20 mouse cellular contexts compared by ENCODE assay signal in genomic region chr2:150808381-150808780, GRCm38 (mm10). TPM values are rescaled to one million over a fixed set of nuclear protein-coding genes. Genes with fewer than 3 reads are reported as not detected.
DNase-seq lines count a peak whose midpoint lies in the region; ATAC-seq lines count a peak whose summit lies in the region.
"Had no signal": no experiment of that assay in that cellular context is flagged by ENCODE, and none has a peak within 500 bp of the region (broad histone marks: within the 10 kb centered on the region; RNA-seq: fewer than 3 reads in every experiment).

No protein-coding gene starts in this region.

- H3K9ac ChIP-seq in hindbrain, embryonic 16.5 days (ENCODE audit: low read depth, low read length) = no peak overlapping the region
- no peak overlapping the region for H3K9ac ChIP-seq in intestine, embryonic 15.5 days
- H3K9ac ChIP-seq: heart, embryonic 13.5 days; lung, embryonic 14.5 days; midbrain, embryonic 12.5 days had no signal

- 63% methylated on average over 6 of the region's 6 CpGs for WGBS in hindbrain, embryonic 16.5 days
- 92% methylated on average over 6 of the region's 6 CpGs for WGBS in intestine, embryonic 15.5 days

- no peaks in the 10 kb centered on the region for H3K4me1 ChIP-seq in hindbrain, embryonic 16.5 days (ENCODE audit: control insufficient read depth, insufficient read depth, low read depth, low read length)
- H3K4me1 ChIP-seq in intestine, embryonic 15.5 days (replicated peaks) = no peaks in the 10 kb centered on the region
- H3K4me1 ChIP-seq: heart, embryonic 13.5 days; limb, embryonic 10.5 days; midbrain, embryonic 12.5 days had no signal

- H3K27me3 ChIP-seq in hindbrain, embryonic 16.5 days (replicated peaks; ENCODE audit: control insufficient read depth, insufficient read depth, low read length) = no peaks in the 10 kb centered on the region
- H3K27me3 ChIP-seq in intestine, embryonic 15.5 days (replicated peaks) = no peaks in the 10 kb centered on the region
- H3K27me3 ChIP-seq: heart, embryonic 13.5 days; midbrain, embryonic 12.5 days had no signal

- peak; percentile 31 for DNase-seq in cerebellum, adult 9-11 months
- DNase-seq in cerebellum, adult 11 months = no peak
- DNase-seq in layer of hippocampus, postnatal 10 days (ENCODE audit: low spot score in 2 of 2) = peak; percentile 43 to 63
- no peak for DNase-seq in layer of hippocampus, adult 9-11 months
- peak; percentile 95 for DNase-seq in adipocyte (ENCODE audit: low spot score)
- no peak for DNase-seq in heart, postnatal 4 days
- DNase-seq: B cell, adult 2 months; cerebellum, postnatal 25 days; kidney, adult 18-20 months; kidney, postnatal 14 days; layer of hippocampus, postnatal 36 days; lung, embryonic 14.5 days; lung, postnatal 4 days; thymus, postnatal 25 days had no signal

- peaks cover 26% of the 10 kb centered on the region for H3K36me3 ChIP-seq in hindbrain, embryonic 16.5 days (ENCODE audit: control insufficient read depth, insufficient read depth, low read length)
- peaks cover 47% of the 10 kb centered on the region for H3K36me3 ChIP-seq in intestine, embryonic 15.5 days

- peak; percentile 94 for ATAC-seq in hindbrain, embryonic 16.5 days
- no peak for ATAC-seq in intestine, embryonic 15.5 days

- H3K4me2 ChIP-seq in hindbrain, embryonic 16.5 days (ENCODE audit: low read length) = no peak overlapping the region
- no peak overlapping the region for H3K4me2 ChIP-seq in intestine, embryonic 15.5 days (replicated peaks)
- H3K4me2 ChIP-seq: heart, embryonic 13.5 days; liver, embryonic 11.5 days; lung, embryonic 14.5 days; midbrain, embryonic 12.5 days had no signal

- H3K4me3 ChIP-seq in hindbrain, embryonic 16.5 days (ENCODE audit: low read length) = no peak overlapping the region
- H3K4me3 ChIP-seq in intestine, embryonic 15.5 days (replicated peaks) = no peak overlapping the region
- H3K4me3 ChIP-seq: heart, embryonic 13.5 days; limb, embryonic 10.5 days; midbrain, embryonic 12.5 days had no signal

- H3K27ac ChIP-seq in hindbrain, embryonic 16.5 days (ENCODE audit: low read depth, low read length) = peak overlapping the region; percentile 63
- H3K27ac ChIP-seq in intestine, embryonic 15.5 days = no peak overlapping the region
- H3K27ac ChIP-seq: heart, embryonic 13.5 days; limb, embryonic 10.5 days; midbrain, embryonic 12.5 days had no signal

- H3K9me3 ChIP-seq in hindbrain, embryonic 16.5 days (ENCODE audit: control insufficient read depth, low read length) = no peaks in the 10 kb centered on the region
- H3K9me3 ChIP-seq in intestine, embryonic 15.5 days = no peaks in the 10 kb centered on the region
- H3K9me3 ChIP-seq: heart, embryonic 13.5 days; limb, embryonic 10.5 days; midbrain, embryonic 12.5 days had no signal

RNA-seq across cellular contexts. Expression of gene Pygb, which starts 21.8 kb away (rescaled TPM):
- total RNA-seq in layer of hippocampus, postnatal 10 days (2021) = 100 to 1,000 TPM; 190 to 196 TPM
- polyA plus RNA-seq in hindbrain, embryonic 16.5 days (2015; fragmentation: Nextera tagmentation; extraction: Ambion mirVana) = 176 and 179 TPM in 2 replicates
- total RNA-seq in heart, postnatal 4 days (2021) = 100 to 1,000 TPM; 344 to 352 TPM
- polyA plus RNA-seq in intestine, embryonic 15.5 days (2015; fragmentation: Nextera tagmentation; extraction: Ambion mirVana) = 85.8 and 86.2 TPM in 2 replicates

RNA-seq across cellular contexts. Expression of gene Entpd6, which starts 59.5 kb away (rescaled TPM):
- 10 to 100 TPM; 73.1 to 74.9 TPM for total RNA-seq in layer of hippocampus, postnatal 10 days (2021)
- polyA plus RNA-seq in hindbrain, embryonic 16.5 days (2015; fragmentation: Nextera tagmentation; extraction: Ambion mirVana) = 87.0 and 87.2 TPM in 2 replicates
- total RNA-seq in heart, postnatal 4 days (2021) = 10 to 100 TPM; 16.9 to 18.0 TPM
- polyA plus RNA-seq in intestine, embryonic 15.5 days (2015; fragmentation: Nextera tagmentation; extraction: Ambion mirVana) = 26.5 and 28.3 TPM in 2 replicates

Comparison
In these comparisons a context has a peak if more than half of its experiments do, and no peak if none do; other contexts are left out.
1. DNase-seq: peak in cerebellum, adult 9-11 months (single experiment), layer of hippocampus, postnatal 10 days (2 of 2) and adipocyte (single experiment); none in cerebellum, adult 11 months (single experiment), layer of hippocampus, adult 9-11 months (single experiment) and heart, postnatal 4 days (single experiment).